ENCODE assay signal across 18 mouse cellular contexts in genomic region chr3:69733939-69734338, GRCm38 (mm10).
"Had no signal": no experiment of that assay in that cellular context is flagged by ENCODE, and none has a peak within 500 bp of the region (broad histone marks: within the 10 kb centered on the region; RNA-seq: fewer than 3 reads in every experiment).

No protein-coding gene starts in this region.

- DNase-seq: lung, adult 18-20 months; lung, embryonic 14.5 days; lung, postnatal 10 days; lung, postnatal 4 days; retina, postnatal 1 day; right cerebral cortex, adult 18-20 months; right cerebral cortex, postnatal 25 days; right cerebral cortex, postnatal 4 days; spleen, adult 18-20 months; thymus, adult 18-20 months; thymus, postnatal 25 days; thymus, postnatal 4 days had no signal

- H3K27ac ChIP-seq: midbrain, embryonic 10.5 days; midbrain, embryonic 13.5 days; midbrain, embryonic 15.5 days; neural tube, embryonic 13.5 days; neural tube, embryonic 15.5 days had no signal

- H3K4me3 ChIP-seq: midbrain, embryonic 10.5 days; midbrain, embryonic 13.5 days; midbrain, embryonic 15.5 days; myocyte; neural tube, embryonic 13.5 days; neural tube, embryonic 15.5 days had no signal

- H3K9me3 ChIP-seq: midbrain, embryonic 10.5 days; midbrain, embryonic 13.5 days; midbrain, embryonic 15.5 days; neural tube, embryonic 13.5 days; neural tube, embryonic 15.5 days had no signal

- ATAC-seq: midbrain, embryonic 13.5 days; midbrain, embryonic 15.5 days had no signal

- H3K4me2 ChIP-seq: lung, embryonic 14.5 days; midbrain, embryonic 13.5 days; midbrain, embryonic 15.5 days; neural tube, embryonic 13.5 days; neural tube, embryonic 15.5 days had no signal

- H3K9ac ChIP-seq: lung, embryonic 14.5 days; midbrain, embryonic 13.5 days; midbrain, embryonic 15.5 days; neural tube, embryonic 13.5 days; neural tube, embryonic 15.5 days had no signal

- H3K4me1 ChIP-seq: midbrain, embryonic 10.5 days; midbrain, embryonic 13.5 days; midbrain, embryonic 15.5 days; neural tube, embryonic 13.5 days; neural tube, embryonic 15.5 days had no signal

- H3K27me3 ChIP-seq: midbrain, embryonic 13.5 days; midbrain, embryonic 15.5 days; neural tube, embryonic 13.5 days; neural tube, embryonic 15.5 days had no signal
